Mouse (Mus musculus): ENCODE results near the gene Gli2. TPM values are rescaled to one million over a fixed set of nuclear protein-coding genes. Genes with fewer than 3 reads are reported as not detected.

Gli2 gene
- polyA plus RNA-seq, 1 experiment, result not detected

DNA sequence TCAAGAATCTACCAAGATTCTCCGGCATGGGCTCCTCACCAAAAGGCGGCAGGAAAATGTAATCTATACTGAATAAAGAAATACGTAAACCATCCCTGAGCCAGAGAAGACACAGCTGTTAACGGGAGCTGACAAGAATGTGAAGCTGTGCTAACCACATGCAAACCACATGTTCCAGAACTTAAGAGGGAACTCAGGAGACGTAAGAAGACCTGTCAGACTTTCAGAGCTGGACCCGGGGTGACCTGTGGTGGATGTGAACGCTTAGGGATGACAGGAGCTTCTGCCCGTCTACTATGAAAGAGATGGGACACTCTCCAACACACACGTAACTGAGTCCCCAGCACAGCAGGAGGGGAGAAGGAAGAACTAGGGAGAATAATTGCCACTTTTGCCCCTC is 18.1 kb downstream of the Gli2 start:
- TF ChIP-seq CTCF (IDR thresholded peaks at IDR 0.05; ENCODE audit: low read depth, low read length) (no peak), POLR2A (IDR thresholded peaks at IDR 0.05; ENCODE audit: borderline replicate concordance, low read depth, low read length) (no peak)
- Histone ChIP-seq H3K4me1 (ENCODE audit: control insufficient read depth, insufficient read depth, low read length) (no peaks in the 10 kb centered on the region), H3K27ac (ENCODE audit: insufficient read depth, low read depth, low read length) (no peak overlapping the region)

DNA sequence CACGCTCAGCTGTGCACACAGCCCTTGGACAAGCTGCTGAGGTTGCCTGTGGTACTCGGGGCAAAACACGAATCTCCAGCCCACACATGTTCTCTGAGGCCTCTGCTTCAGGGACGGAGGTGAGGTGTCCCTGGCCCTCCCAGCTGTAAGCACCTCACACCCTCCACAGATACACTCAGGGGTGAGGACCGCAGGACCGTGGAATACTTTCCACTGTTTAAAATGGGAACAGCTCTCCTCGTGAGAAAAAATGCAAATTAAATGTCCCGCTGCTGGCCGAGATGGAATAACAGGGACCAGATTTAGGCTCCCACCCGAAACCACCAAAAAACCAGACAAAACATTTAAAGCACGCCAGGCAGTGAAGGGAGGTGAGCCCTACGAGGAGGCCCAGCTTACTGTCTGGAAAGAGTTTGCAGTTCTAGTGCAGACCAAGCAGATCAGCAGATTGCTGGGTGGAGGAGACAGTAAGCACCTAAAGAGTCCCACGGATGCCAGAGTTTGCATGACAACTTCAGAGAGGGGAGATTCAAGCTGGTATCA is 19.2 kb downstream of the Gli2 start:
- no peak for TF ChIP-seq POLR2A (IDR thresholded peaks at IDR 0.05; ENCODE audit: borderline replicate concordance, low read depth, low read length)
- TF ChIP-seq CTCF (IDR thresholded peaks at IDR 0.05; ENCODE audit: low read depth, low read length), result no peak
- no peak overlapping the region for H3K27ac ChIP-seq (ENCODE audit: insufficient read depth, low read depth, low read length)
- H3K4me1 ChIP-seq (ENCODE audit: control insufficient read depth, insufficient read depth, low read length), result no peaks in the 10 kb centered on the region
- no peak overlapping the region for H3K4me3 ChIP-seq (ENCODE audit: insufficient read depth, low read length)

More for the DNA sequence above, 18.1 kb downstream of the Gli2 start:
- H3K4me3 ChIP-seq (ENCODE audit: insufficient read depth, low read length), result no peak overlapping the region

GRCm38 (mm10) chr1:119033450-119034162 is 19.8 kb downstream of the Gli2 start:
- TF ChIP-seq POLR2A (IDR thresholded peaks at IDR 0.05; ENCODE audit: borderline replicate concordance, low read depth, low read length) (no peak), CTCF (IDR thresholded peaks at IDR 0.05; ENCODE audit: low read depth, low read length) (no peak)
- H3K27ac ChIP-seq (ENCODE audit: insufficient read depth, low read depth, low read length), result no peak overlapping the region
- no peak overlapping the region for H3K4me3 ChIP-seq (ENCODE audit: insufficient read depth, low read length)

DNA sequence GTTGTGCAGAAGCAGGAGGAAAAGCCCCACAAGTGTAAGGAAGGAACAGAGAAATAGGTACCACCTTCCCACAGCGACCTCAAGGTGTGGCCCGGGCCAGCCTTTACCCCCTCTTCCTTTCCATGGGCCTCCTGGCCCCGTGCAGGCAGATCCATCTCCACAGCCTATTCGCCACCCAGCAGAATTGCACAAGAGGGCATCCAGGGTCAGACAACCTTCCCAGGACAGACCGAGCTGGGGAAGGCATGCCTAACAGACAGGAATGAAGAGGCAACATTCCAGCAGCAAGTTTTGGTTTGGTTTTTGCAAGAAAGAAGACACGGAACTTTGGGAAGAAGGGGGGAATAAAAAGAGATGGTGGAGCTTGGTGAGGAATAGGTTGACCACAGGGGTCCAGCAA is 22.2 kb downstream of the Gli2 start:
- TF ChIP-seq POLR2A (IDR thresholded peaks at IDR 0.05; ENCODE audit: borderline replicate concordance, low read depth, low read length) (no peak), CTCF (IDR thresholded peaks at IDR 0.05; ENCODE audit: low read depth, low read length) (no peak)
- Histone ChIP-seq H3K4me1 (ENCODE audit: control insufficient read depth, insufficient read depth, low read length) (no peaks in the 10 kb centered on the region), H3K27ac (ENCODE audit: insufficient read depth, low read depth, low read length) (no peak overlapping the region), H3K4me3 (ENCODE audit: insufficient read depth, low read length) (no peak overlapping the region)

More at GRCm38 (mm10) chr1:119033450-119034162, 19.8 kb downstream of the Gli2 start:
- H3K4me1 ChIP-seq (ENCODE audit: control insufficient read depth, insufficient read depth, low read length), result no peaks in the 10 kb centered on the region

DNA sequence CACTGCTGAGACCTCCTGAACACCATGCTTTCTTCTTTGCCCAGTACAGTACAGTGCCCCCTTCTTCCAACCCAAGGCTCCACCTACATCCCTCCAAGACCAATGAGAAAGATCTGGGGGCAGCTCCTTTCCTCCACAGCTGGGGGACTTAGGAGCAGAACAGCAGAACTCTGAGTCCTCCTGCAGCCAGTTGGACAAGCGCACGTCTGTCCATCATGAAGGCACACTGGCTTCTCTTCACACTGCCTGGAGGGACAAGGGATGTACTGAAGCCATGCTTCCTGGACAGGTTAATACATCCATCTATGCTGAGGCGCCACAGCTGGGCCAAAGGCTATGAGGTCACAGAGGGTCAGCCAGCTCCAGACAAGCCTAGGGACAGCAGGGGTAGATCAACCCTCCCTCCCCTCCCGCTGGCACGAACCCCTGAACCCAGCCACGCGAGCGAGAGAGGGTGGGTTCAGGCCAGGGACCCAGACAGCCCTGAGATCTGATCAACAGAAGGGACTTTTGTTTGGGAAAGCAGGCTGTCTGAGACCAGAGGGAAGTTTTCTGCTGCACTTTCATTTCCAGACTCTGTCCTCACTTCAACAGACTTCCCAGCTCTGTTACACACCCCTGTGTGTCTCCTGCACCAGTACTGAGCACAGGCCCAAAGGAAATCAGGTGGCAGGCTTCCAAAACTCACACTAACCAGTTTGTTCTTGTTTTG is 27.6 kb downstream of the Gli2 start:
- TF ChIP-seq POLR2A (IDR thresholded peaks at IDR 0.05; ENCODE audit: borderline replicate concordance, low read depth, low read length) (no peak), CTCF (IDR thresholded peaks at IDR 0.05; ENCODE audit: low read depth, low read length) (no peak)
- Histone ChIP-seq H3K4me1 (ENCODE audit: control insufficient read depth, insufficient read depth, low read length) (no peaks in the 10 kb centered on the region), H3K4me3 (ENCODE audit: insufficient read depth, low read length) (no peak overlapping the region), H3K27ac (ENCODE audit: insufficient read depth, low read depth, low read length) (no peak overlapping the region)

DNA sequence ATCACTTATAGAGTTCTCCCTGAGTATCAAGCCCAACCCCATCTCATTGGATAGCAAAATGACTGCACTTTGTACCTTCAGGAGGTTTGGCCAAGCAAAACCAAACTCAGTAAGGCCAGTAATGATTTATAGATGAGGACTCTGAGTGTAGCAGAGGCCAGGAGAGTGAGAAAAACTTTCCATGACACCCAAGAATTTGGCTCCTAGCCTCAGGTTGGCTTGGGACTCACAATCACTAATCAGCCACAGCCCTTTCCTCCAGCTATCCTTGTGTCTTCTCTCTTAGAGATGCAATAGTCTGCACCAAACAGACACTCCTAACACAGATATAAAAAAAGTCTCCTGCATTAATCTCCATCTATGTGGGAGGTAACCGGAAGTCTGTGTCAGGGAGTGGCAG is 31.1 kb downstream of the Gli2 start:
- no peak overlapping the region for H3K4me3 ChIP-seq (ENCODE audit: insufficient read depth, low read length)
- TF ChIP-seq POLR2A (IDR thresholded peaks at IDR 0.05; ENCODE audit: borderline replicate concordance, low read depth, low read length), result no peak
- TF ChIP-seq CTCF (IDR thresholded peaks at IDR 0.05; ENCODE audit: low read depth, low read length), result no peak
- no peaks in the 10 kb centered on the region for H3K4me1 ChIP-seq (ENCODE audit: control insufficient read depth, insufficient read depth, low read length)
- no peak overlapping the region for H3K27ac ChIP-seq (ENCODE audit: insufficient read depth, low read depth, low read length)

- Histone ChIP-seq H3K4me1 (ENCODE audit: control insufficient read depth, insufficient read depth, low read length) (no peaks in the 10 kb centered on the region), H3K4me3 (ENCODE audit: insufficient read depth, low read length) (no peak overlapping the region), H3K27ac (ENCODE audit: insufficient read depth, low read depth, low read length) (no peak overlapping the region)
- no peak for TF ChIP-seq CTCF (IDR thresholded peaks at IDR 0.05; ENCODE audit: low read depth, low read length)
These were observed 33.3 kb downstream of the Gli2 start for GRCm38 (mm10) chr1:119020092-119020491.

GRCm38 (mm10) chr1:119019056-119019455 is 34.4 kb downstream of the Gli2 start:
- no peak for TF ChIP-seq CTCF (IDR thresholded peaks at IDR 0.05; ENCODE audit: low read depth, low read length)
- no peak for TF ChIP-seq POLR2A (IDR thresholded peaks at IDR 0.05; ENCODE audit: borderline replicate concordance, low read depth, low read length)
- H3K4me3 ChIP-seq (ENCODE audit: insufficient read depth, low read length), result no peak overlapping the region
- no peaks in the 10 kb centered on the region for H3K4me1 ChIP-seq (ENCODE audit: control insufficient read depth, insufficient read depth, low read length)
- no peak overlapping the region for H3K27ac ChIP-seq (ENCODE audit: insufficient read depth, low read depth, low read length)

- Histone ChIP-seq H3K4me3 (ENCODE audit: insufficient read depth, low read length) (no peak overlapping the region), H3K4me1 (ENCODE audit: control insufficient read depth, insufficient read depth, low read length) (no peaks in the 10 kb centered on the region), H3K27ac (ENCODE audit: insufficient read depth, low read depth, low read length) (no peak overlapping the region)
- TF ChIP-seq CTCF (IDR thresholded peaks at IDR 0.05; ENCODE audit: low read depth, low read length) (no peak), POLR2A (IDR thresholded peaks at IDR 0.05; ENCODE audit: borderline replicate concordance, low read depth, low read length) (no peak)
These were observed 36.6 kb downstream of the Gli2 start for GRCm38 (mm10) chr1:119016866-119017265.

- no peak for TF ChIP-seq POLR2A (IDR thresholded peaks at IDR 0.05; ENCODE audit: borderline replicate concordance, low read depth, low read length)
- TF ChIP-seq CTCF (IDR thresholded peaks at IDR 0.05; ENCODE audit: low read depth, low read length), result no peak
- Histone ChIP-seq H3K4me1 (ENCODE audit: control insufficient read depth, insufficient read depth, low read length) (no peaks in the 10 kb centered on the region), H3K27ac (ENCODE audit: insufficient read depth, low read depth, low read length) (no peak overlapping the region), H3K4me3 (ENCODE audit: insufficient read depth, low read length) (no peak overlapping the region)
These were observed 38.3 kb downstream of the Gli2 start for GRCm38 (mm10) chr1:119015108-119015507.
